ENCODE assay signal across 20 mouse cellular contexts in genomic region chr17:29100627-29101026, GRCm38 (mm10). TPM values are rescaled to one million over a fixed set of nuclear protein-coding genes. Genes with fewer than 3 reads are reported as not detected.
"Had no signal": no experiment of that assay in that cellular context is flagged by ENCODE, and none has a peak within 500 bp of the region (broad histone marks: within the 10 kb centered on the region; RNA-seq: fewer than 3 reads in every experiment).

No protein-coding gene starts in this region.

- H3K36me3 ChIP-seq: limb, embryonic 12.5 days; midbrain, embryonic 12.5 days had no signal

- ATAC-seq: intestine, embryonic 15.5 days had no signal

- H3K27ac ChIP-seq: intestine, embryonic 15.5 days; limb, embryonic 12.5 days; liver, embryonic 14.5 days; macrophage; midbrain, embryonic 12.5 days; neural tube, embryonic 15.5 days had no signal

- H3K4me3 ChIP-seq: intestine, embryonic 15.5 days; limb, embryonic 12.5 days; megakaryocyte, embryonic 14.5 days; midbrain, embryonic 12.5 days; neural tube, embryonic 15.5 days had no signal

- H3K9me3 ChIP-seq: intestine, embryonic 15.5 days; megakaryocyte, embryonic 14.5 days; neural tube, embryonic 15.5 days had no signal

- H3K9ac ChIP-seq: intestine, embryonic 15.5 days; limb, embryonic 12.5 days; liver, embryonic 14.5 days; lung, embryonic 14.5 days; midbrain, embryonic 12.5 days; neural tube, embryonic 15.5 days had no signal

- H3K27me3 ChIP-seq: intestine, embryonic 15.5 days; megakaryocyte, embryonic 14.5 days; neural tube, embryonic 15.5 days had no signal

- DNase-seq: kidney, adult 8-10 months; kidney, postnatal 36 days; layer of hippocampus, adult 9-11 months; layer of hippocampus, postnatal 36 days; liver; lung, embryonic 14.5 days; lung, postnatal 10 days; right cerebral cortex, adult 18-20 months; right cerebral cortex, postnatal 4 days; spleen, adult 18-20 months; thymus, postnatal 36 days had no signal

- H3K4me2 ChIP-seq: intestine, embryonic 15.5 days; limb, embryonic 12.5 days; lung, embryonic 14.5 days; midbrain, embryonic 12.5 days; neural tube, embryonic 15.5 days had no signal

RNA-seq across cellular contexts. Expression of gene Rab44, which starts 13.3 kb away (rescaled TPM):
- polyA plus RNA-seq: midbrain, postnatal 0 days; testis, adult 2 months had no signal
